Mouse (Mus musculus): ENCODE data around the gene Tnfrsf19.

GRCm38 (mm10) chr14:60988228-60988627, 58.1 kb downstream of the Tnfrsf19 start:
- TF ChIP-seq CTCF (conservative IDR thresholded peaks at IDR 0.05; ENCODE audit: low read length) (no peak), NANOG (IDR thresholded peaks at IDR 0.05; ENCODE audit: borderline replicate concordance, low read length) (no peak)

All from E14TG2a.4 (cell line).